Mouse (Mus musculus) hindbrain, postnatal 0 days (tissue): Measurements from ENCODE around the gene Kcnh1. TPM values are rescaled to one million over a fixed set of nuclear protein-coding genes. Genes with fewer than 3 reads are reported as not detected.

Source experiments
- ATAC-seq: fragments of 200-750 bp; cut with Nextera tagmentation; 2 replicates; pipeline ENCODE4 v1.8.0; 2017; ENCODE audit warnings: mild to moderate bottlenecking, moderate TSS enrichment, moderate library complexity
- DNase-seq: peaks from one replicate; pipeline ENCODE4 v3.0.0-alpha.2; 2015; ENCODE audit warnings: low spot score
- H3K27ac ChIP-seq: fragments of 300-500 bp; sonication (generic); 2 replicates; pipeline ENCODE4 v1.5.1; 2014; ENCODE audit warnings: mild to moderate bottlenecking
- H3K27me3 ChIP-seq: fragments of 300-500 bp; sonication (generic); 2 replicates; pipeline ENCODE4 v1.6.1; 2014; ENCODE audit warnings: low read length, mixed read lengths; ENCODE audit not compliant: insufficient read depth
- H3K36me3 ChIP-seq: fragments of 300-500 bp; sonication (generic); 2 replicates; pipeline ENCODE4 v1.6.1; 2014; ENCODE audit warnings: low read length, mixed read lengths; ENCODE audit not compliant: insufficient read depth
- H3K4me1 ChIP-seq: fragments of 300-500 bp; sonication (generic); 2 replicates; pipeline ENCODE4 v1.6.1; 2014; ENCODE audit warnings: antibody characterized with exemption, low read length, mixed read lengths; ENCODE audit not compliant: insufficient read depth
- H3K4me2 ChIP-seq: fragments of 300-500 bp; sonication (generic); 2 replicates; pipeline ENCODE4 v1.6.1; 2014; ENCODE audit warnings: low read depth, mild to moderate bottlenecking, low read length, moderate library complexity, mixed read lengths
- H3K4me3 ChIP-seq: fragments of 300-500 bp; sonication (generic); 2 replicates; pipeline ENCODE4 v1.5.1; 2014; ENCODE audit warnings: low read length
- H3K9ac ChIP-seq: fragments of 300-500 bp; sonication (generic); replicated peaks from 2 replicates; pipeline ENCODE4 v1.6.1; 2014; ENCODE audit warnings: mild to moderate bottlenecking, low read length, moderate library complexity, mixed read lengths
- H3K9me3 ChIP-seq: fragments of 300-500 bp; sonication (generic); 2 replicates; pipeline ENCODE4 v1.6.1; 2016; ENCODE audit warnings: low read length, mixed read lengths
- CTCF ChIP-seq: IDR thresholded peaks from 2 replicates; pipeline ENCODE4 v1.5.1; 2016; ENCODE audit warnings: antibody characterized with exemption, control low read depth, low read depth
- WGBS: fragments of 180-500 bp; shearing (Covaris S2); extraction: QIAGEN DNeasy Blood & Tissue Kit; methylation state at CpG from one replicate; pipeline ENCODE4 v1.1.7; 2014; 5-methylcytosine and 5-hydroxymethylcytosine counted together
- polyA plus RNA-seq: library from polyadenylated mRNA; unstranded; fragments of >200 nt; fragmentation: Nextera tagmentation; extraction: Ambion mirVana; gene quantifications from 2 replicates; pipeline ENCODE4 v1.2.1, GENCODE M21; 2015
- total RNA-seq: library from RNA; depleted of rRNA; stranded (reverse); fragments of >200 nt; gene quantifications from 2 replicates; pipeline ENCODE4 v1.2.3, GENCODE M21; 2014

Gene Kcnh1
- total and polyA plus RNA-seq, 2 experiments from 2014 or later, result 2.9 to 7.0 TPM

DNA sequence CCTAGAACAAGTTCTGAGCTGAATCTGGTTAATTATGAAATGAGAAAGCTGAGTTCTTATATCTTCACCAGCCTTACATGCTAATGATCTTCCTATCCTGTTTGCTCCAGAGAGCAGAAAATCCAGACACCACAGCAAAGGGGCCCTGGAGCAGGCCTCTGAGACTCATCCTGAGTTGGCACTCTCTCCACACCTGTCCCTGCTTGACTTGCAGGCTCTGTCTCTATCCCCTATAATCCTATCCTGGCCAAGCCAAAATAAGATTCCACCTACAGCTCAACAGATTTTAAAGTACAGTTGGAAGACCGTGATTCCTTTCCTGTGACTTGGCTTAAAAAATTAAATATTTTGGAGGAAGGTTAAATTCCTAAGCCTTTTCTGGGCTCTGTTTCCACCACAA is 257.9 kb downstream of the Kcnh1 start:
- Histone ChIP-seq H3K4me1 (peaks cover 12% of the 10 kb centered on the region; the same call in 1 of the 2 replicates), H3K9me3 (no peaks in the 10 kb centered on the region), H3K27ac (no peak overlapping the region), H3K27me3 (no peaks in the 10 kb centered on the region), H3K9ac (no peak overlapping the region), H3K36me3 (no peaks in the 10 kb centered on the region), H3K4me2 (no peak overlapping the region), H3K4me3 (no peak overlapping the region)
- no peak for DNase-seq
- 83% methylated on average over 1 of the region's 1 CpGs for WGBS
- no peak for TF ChIP-seq CTCF
- ATAC-seq, result no peak

GRCm38 (mm10) chr1:192449572-192450351 is 259.2 kb downstream of the Kcnh1 start:
- Histone ChIP-seq H3K9me3 (no peaks in the 10 kb centered on the region), H3K9ac (no peak overlapping the region), H3K4me2 (no peak overlapping the region), H3K27ac (no peak overlapping the region), H3K27me3 (no peaks in the 10 kb centered on the region), H3K4me3 (no peak overlapping the region), H3K4me1 (peaks cover 6% of the 10 kb centered on the region; the same call in 1 of the 2 replicates), H3K36me3 (no peaks in the 10 kb centered on the region)
- peak; percentile 30 for DNase-seq
- no peak for TF ChIP-seq CTCF
- WGBS, result 61% methylated on average over 4 of the region's 4 CpGs
- ATAC-seq, result no peak

- H3K4me1 ChIP-seq, result peaks cover 5% of the 10 kb centered on the region; the same call in 1 of the 2 replicates
- no peak overlapping the region for H3K27ac ChIP-seq
- no peaks in the 10 kb centered on the region for H3K36me3 ChIP-seq
- no peaks in the 10 kb centered on the region for H3K27me3 ChIP-seq
- H3K4me2 ChIP-seq, result no peak overlapping the region
- H3K9me3 ChIP-seq, result no peaks in the 10 kb centered on the region
- no peak overlapping the region for H3K9ac ChIP-seq
- no peak overlapping the region for H3K4me3 ChIP-seq
- DNase-seq, result no peak
- no peak for ATAC-seq
- TF ChIP-seq CTCF, result no peak
Measured at GRCm38 (mm10) chr1:192450425-192450824, 259.9 kb downstream of the Kcnh1 start.

DNA sequence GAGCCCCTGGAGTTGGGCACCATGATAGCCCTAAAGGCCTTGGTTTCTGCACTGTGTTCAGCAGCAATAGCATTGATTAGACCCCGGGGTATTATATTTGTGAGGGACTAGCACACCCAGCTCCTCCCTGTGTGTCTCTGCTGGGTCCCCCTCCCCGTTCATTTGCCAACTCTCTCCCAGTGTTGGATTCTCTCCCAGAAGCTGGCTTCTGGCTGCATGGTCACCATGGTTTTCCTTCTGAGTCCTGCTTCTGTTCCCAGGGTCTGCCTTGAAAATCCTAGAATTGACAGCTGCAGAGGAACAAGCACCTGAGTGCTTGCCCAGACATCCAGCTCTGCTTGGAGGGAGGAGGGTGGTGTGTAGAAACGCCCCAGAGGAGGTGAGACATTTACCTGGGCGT is 261.1 kb downstream of the Kcnh1 start:
- no peak overlapping the region for H3K27ac ChIP-seq
- WGBS, result 51% methylated on average over 4 of the region's 4 CpGs
- no peaks in the 10 kb centered on the region for H3K27me3 ChIP-seq
- no peak overlapping the region for H3K4me3 ChIP-seq
- no peaks in the 10 kb centered on the region for H3K9me3 ChIP-seq
- no peak overlapping the region for H3K4me2 ChIP-seq
- H3K36me3 ChIP-seq, result no peaks in the 10 kb centered on the region
- TF ChIP-seq CTCF, result no peak
- ATAC-seq (no peak), DNase-seq (peak; percentile 54)
- H3K9ac ChIP-seq, result no peak overlapping the region
- peaks cover 5% of the 10 kb centered on the region; the same call in 1 of the 2 replicates for H3K4me1 ChIP-seq

DNA sequence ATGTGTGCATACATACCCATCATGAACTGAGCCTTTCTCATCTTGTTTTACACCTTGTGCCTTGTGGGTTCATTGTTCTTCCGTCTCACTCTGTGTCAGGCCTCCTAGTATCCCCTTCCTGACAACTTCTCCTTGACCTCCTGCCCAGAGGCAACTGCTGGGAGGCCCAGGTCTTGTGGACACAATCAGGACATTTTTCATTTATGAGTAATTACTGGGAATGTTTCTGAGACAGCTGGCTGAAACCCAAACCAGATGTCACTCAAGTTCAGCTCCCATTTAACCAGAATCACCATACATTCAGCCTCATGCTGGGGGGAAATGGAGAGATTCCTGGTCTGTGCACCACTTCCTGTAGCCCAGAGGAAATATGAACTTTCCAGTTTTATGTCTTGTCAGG is 263.9 kb downstream of the Kcnh1 start:
- DNase-seq (no peak), ATAC-seq (no peak)
- no peak overlapping the region for H3K4me3 ChIP-seq
- H3K4me1 ChIP-seq, result peaks cover 5% of the 10 kb centered on the region; the same call in 1 of the 2 replicates
- no peaks in the 10 kb centered on the region for H3K27me3 ChIP-seq
- 50% methylated on average over 1 of the region's 1 CpGs for WGBS
- H3K36me3 ChIP-seq, result no peaks in the 10 kb centered on the region
- H3K9me3 ChIP-seq, result no peaks in the 10 kb centered on the region
- no peak for TF ChIP-seq CTCF
- H3K27ac ChIP-seq, result no peak overlapping the region
- no peak overlapping the region for H3K9ac ChIP-seq
- H3K4me2 ChIP-seq, result no peak overlapping the region

- Histone ChIP-seq H3K9ac (no peak overlapping the region), H3K27ac (no peak overlapping the region), H3K36me3 (no peaks in the 10 kb centered on the region), H3K4me2 (no peak overlapping the region), H3K4me3 (no peak overlapping the region), H3K4me1 (peaks cover 5% of the 10 kb centered on the region; the same call in 1 of the 2 replicates), H3K9me3 (no peaks in the 10 kb centered on the region), H3K27me3 (no peaks in the 10 kb centered on the region)
- DNase-seq (no peak), ATAC-seq (no peak)
- 29% methylated on average over 4 of the region's 4 CpGs for WGBS
- no peak for TF ChIP-seq CTCF
Measured at GRCm38 (mm10) chr1:192454981-192455380, 264.4 kb downstream of the Kcnh1 start.

- no peak overlapping the region for H3K27ac ChIP-seq
- ATAC-seq (no peak), DNase-seq (no peak)
- H3K4me1 ChIP-seq, result 0 out of 2 replicates have a peak, but pooled peaks cover under 1% of the 10 kb centered on the region
- 53% methylated on average over 3 of the region's 3 CpGs for WGBS
- H3K9me3 ChIP-seq, result no peaks in the 10 kb centered on the region
- no peaks in the 10 kb centered on the region for H3K36me3 ChIP-seq
- no peaks in the 10 kb centered on the region for H3K27me3 ChIP-seq
- no peak overlapping the region for H3K4me3 ChIP-seq
- H3K4me2 ChIP-seq, result no peak overlapping the region
- TF ChIP-seq CTCF, result no peak
- H3K9ac ChIP-seq, result no peak overlapping the region
Measured at GRCm38 (mm10) chr1:192457037-192457436, 266.5 kb downstream of the Kcnh1 start.
